Mouse (Mus musculus) neural tube, embryonic 15.5 days (tissue): ENCODE results near the gene Naaladl1. TPM values are rescaled to one million over a fixed set of nuclear protein-coding genes. Genes with fewer than 3 reads are reported as not detected.
"Not testable (repeated sequence)": the region's sequence is repeated elsewhere in the genome, so short reads cannot be mapped to it uniquely, and the experiment has no call there.

ENCODE experiments used
- ATAC-seq: fragments of 200-750 bp; cut with Nextera tagmentation; 2 replicates; pipeline ENCODE4 v1.8.0; 2017; ENCODE audit warnings: mild to moderate bottlenecking, moderate TSS enrichment, moderate library complexity; ENCODE audit not compliant: low FRiP score
- H3K27ac ChIP-seq: fragments of 300-500 bp; sonication (generic); replicated peaks from 2 replicates; pipeline ENCODE4 v1.5.1; 2015; ENCODE audit warnings: mild to moderate bottlenecking, inconsistent platforms
- H3K27me3 ChIP-seq: fragments of 300-500 bp; sonication (generic); replicated peaks from 2 replicates; pipeline ENCODE4 v1.6.1; 2015; ENCODE audit warnings: inconsistent platforms
- H3K36me3 ChIP-seq: fragments of 300-500 bp; sonication (generic); 2 replicates; pipeline ENCODE4 v1.6.1; 2015; ENCODE audit warnings: inconsistent platforms
- H3K4me1 ChIP-seq: fragments of 300-500 bp; sonication (generic); 2 replicates; pipeline ENCODE4 v1.6.1; 2015; ENCODE audit warnings: inconsistent platforms
- H3K4me2 ChIP-seq: fragments of 300-500 bp; sonication (generic); 2 replicates; pipeline ENCODE4 v1.6.1; 2015; ENCODE audit warnings: inconsistent platforms, mild to moderate bottlenecking, moderate library complexity
- H3K4me3 ChIP-seq: fragments of 300-500 bp; sonication (generic); replicated peaks from 2 replicates; pipeline ENCODE4 v1.5.1; 2015; ENCODE audit warnings: mild to moderate bottlenecking, inconsistent platforms
- H3K9ac ChIP-seq: fragments of 300-500 bp; sonication (generic); replicated peaks from 2 replicates; pipeline ENCODE4 v1.6.1; 2015; ENCODE audit warnings: mild to moderate bottlenecking, inconsistent platforms
- H3K9me3 ChIP-seq: fragments of 300-500 bp; sonication (generic); replicated peaks from 2 replicates; pipeline ENCODE4 v1.6.1; 2016; ENCODE audit warnings: inconsistent platforms
- WGBS: fragments of 180-500 bp; shearing (Covaris S2); methylation state at CpG from one replicate; pipeline ENCODE4 v1.1.7; 2015; ENCODE audit warnings: mixed read lengths; 5-methylcytosine and 5-hydroxymethylcytosine counted together
- polyA plus RNA-seq: library from polyadenylated mRNA; unstranded; fragments of >200 nt; fragmentation: Nextera tagmentation; extraction: Ambion mirVana; gene quantifications from 2 replicates; pipeline ENCODE4 v1.2.1, GENCODE M21; 2015

The Naaladl1 gene
- polyA plus RNA-seq, 1 experiment from 2014 or later = 0.42 TPM

DNA sequence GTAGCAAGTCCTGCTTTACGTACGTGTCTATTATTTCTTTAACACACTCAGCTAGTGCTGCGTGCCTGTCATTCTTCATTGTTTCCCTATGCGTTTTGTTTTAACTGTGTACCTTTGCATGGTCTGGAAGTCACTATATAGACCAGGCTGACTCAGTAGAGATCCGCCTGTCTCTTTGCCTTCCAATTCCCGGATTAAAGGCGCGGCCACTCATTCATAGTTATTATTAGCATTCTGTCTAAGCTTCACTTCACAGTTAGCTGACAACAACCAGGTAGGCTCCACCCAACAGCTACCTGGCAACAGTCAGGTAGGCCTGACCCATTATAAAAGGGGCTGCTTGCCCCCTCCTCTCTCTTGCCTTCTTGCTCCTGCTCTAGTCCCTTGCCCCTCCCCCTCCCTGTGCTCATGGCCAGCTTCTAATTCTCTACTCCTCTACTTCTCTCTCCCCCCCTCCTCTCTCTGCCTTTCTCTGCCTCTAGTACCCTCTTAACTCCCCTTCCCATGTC lies 13.1 kb downstream of the Naaladl1 start:
- peak; percentile 54 for ATAC-seq
- under 1% methylated on average over 8 of the region's 8 CpGs for WGBS
- Histone ChIP-seq H3K4me1 (peaks cover 35% of the 10 kb centered on the region), H3K9ac (peak overlapping the region; percentile 78), H3K4me3 (peak overlapping the region; percentile 71), H3K9me3 (no peaks in the 10 kb centered on the region), H3K4me2 (peak overlapping the region; percentile 92), H3K36me3 (peaks cover 33% of the 10 kb centered on the region), H3K27ac (peak overlapping the region; percentile 95), H3K27me3 (no peaks in the 10 kb centered on the region)

DNA sequence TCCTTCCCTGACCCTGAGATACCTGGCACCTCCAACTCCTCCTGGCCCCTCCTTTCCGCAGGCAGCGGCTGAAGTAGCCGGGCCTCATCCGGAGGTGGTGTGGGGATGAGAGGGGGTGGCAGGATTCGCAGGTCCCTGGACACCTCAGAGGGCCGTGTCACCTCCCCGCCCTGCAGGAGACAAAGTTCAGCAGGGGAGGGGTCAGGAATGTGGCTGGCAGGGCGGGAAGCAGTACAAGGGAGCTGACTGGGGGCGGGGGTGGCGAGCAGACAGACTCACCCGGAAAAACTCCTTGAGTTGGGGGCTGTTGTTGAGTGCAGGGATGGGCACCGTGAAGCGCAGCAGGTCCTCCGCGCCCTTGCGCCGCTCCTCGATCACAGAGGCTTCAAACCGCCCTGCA lies 16.2 kb downstream of the Naaladl1 start:
- no peaks in the 10 kb centered on the region for H3K9me3 ChIP-seq
- H3K9ac ChIP-seq = no peak overlapping the region
- no peak overlapping the region for H3K4me2 ChIP-seq
- ATAC-seq = no peak
- no peak overlapping the region for H3K27ac ChIP-seq
- H3K4me1 ChIP-seq = peaks cover 31% of the 10 kb centered on the region
- no peak overlapping the region for H3K4me3 ChIP-seq
- H3K36me3 ChIP-seq = peaks cover 10% of the 10 kb centered on the region
- WGBS = 41% methylated on average over 19 of the region's 19 CpGs
- H3K27me3 ChIP-seq = no peaks in the 10 kb centered on the region

- ATAC-seq = no peak
- Histone ChIP-seq H3K4me1 (peaks cover 23% of the 10 kb centered on the region), H3K36me3 (peaks cover 10% of the 10 kb centered on the region), H3K9me3 (no peaks in the 10 kb centered on the region), H3K9ac (no peak overlapping the region), H3K4me2 (no peak overlapping the region), H3K27me3 (no peaks in the 10 kb centered on the region), H3K4me3 (no peak overlapping the region), H3K27ac (no peak overlapping the region)
- WGBS = 62% methylated on average over 8 of the region's 8 CpGs
Measured at GRCm38 (mm10) chr19:6123330-6123729, 17.7 kb downstream of the Naaladl1 start.

DNA sequence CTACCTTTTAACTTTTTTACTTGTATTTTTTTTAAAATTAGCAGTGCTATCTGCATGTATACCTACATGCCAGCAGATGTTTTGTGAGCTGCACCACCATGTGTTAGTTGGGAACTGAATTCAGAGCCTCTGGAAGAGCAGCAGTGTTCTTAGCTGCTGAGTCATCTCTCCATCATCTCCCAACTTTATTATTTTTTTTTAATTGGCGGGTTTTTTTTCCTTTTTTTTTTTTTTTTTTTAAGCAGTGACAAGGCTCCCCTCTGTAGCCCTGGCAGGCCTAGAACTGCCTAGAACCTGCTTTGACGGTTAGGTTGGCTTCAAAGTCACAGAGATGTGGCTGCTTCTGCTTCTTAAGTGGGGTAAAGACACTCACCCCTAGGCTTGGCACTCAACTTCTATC lies 19.3 kb downstream of the Naaladl1 start:
- Histone ChIP-seq H3K4me2 (no peak overlapping the region), H3K27ac (no peak overlapping the region), H3K9ac (no peak overlapping the region), H3K4me3 (no peak overlapping the region), H3K9me3 (no peaks in the 10 kb centered on the region), H3K4me1 (peaks cover 14% of the 10 kb centered on the region), H3K27me3 (no peaks in the 10 kb centered on the region), H3K36me3 (peaks cover 10% of the 10 kb centered on the region)
- no peak for ATAC-seq
- 73% methylated on average over 2 of the region's 2 CpGs for WGBS

DNA sequence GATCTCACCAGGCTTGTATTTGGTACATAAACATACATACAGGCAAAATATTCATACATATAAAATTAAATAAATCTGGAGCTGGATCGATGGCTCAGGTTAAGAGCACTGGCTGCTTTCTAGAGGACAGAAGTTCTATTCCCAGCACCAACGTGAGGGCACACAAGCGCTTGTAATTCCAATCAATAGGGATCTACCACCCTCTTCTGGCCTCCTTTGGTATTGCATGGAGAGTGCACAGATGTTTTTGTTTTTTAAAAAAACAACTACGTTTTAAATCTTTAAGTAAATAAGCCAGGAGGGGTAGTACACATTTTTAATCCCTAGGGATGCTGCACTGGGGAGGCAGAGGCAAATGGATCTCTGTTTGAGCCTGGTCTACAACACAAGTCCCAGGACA lies 20.7 kb downstream of the Naaladl1 start:
- H3K9me3 ChIP-seq = no peaks in the 10 kb centered on the region
- no peak overlapping the region for H3K9ac ChIP-seq
- no peaks in the 10 kb centered on the region for H3K27me3 ChIP-seq
- H3K27ac ChIP-seq = no peak overlapping the region
- H3K4me1 ChIP-seq = peaks cover 13% of the 10 kb centered on the region
- no peak overlapping the region for H3K4me2 ChIP-seq
- no peak overlapping the region for H3K4me3 ChIP-seq
- 18% methylated on average over 4 of the region's 4 CpGs for WGBS
- H3K36me3 ChIP-seq = 0 out of 2 replicates have a peak, but pooled peaks cover 5% of the 10 kb centered on the region
- ATAC-seq = no peak

GRCm38 (mm10) chr19:6126789-6127580 lies 21.4 kb downstream of the Naaladl1 start:
- no peak overlapping the region for H3K9ac ChIP-seq
- no peaks in the 10 kb centered on the region for H3K27me3 ChIP-seq
- WGBS = 73% methylated on average over 10 of the region's 10 CpGs
- H3K4me3 ChIP-seq = peak overlapping the region; percentile 57
- no peak for ATAC-seq
- H3K4me2 ChIP-seq = peak overlapping the region; percentile 57
- 0 out of 2 replicates have a peak, but pooled peaks cover 5% of the 10 kb centered on the region for H3K36me3 ChIP-seq
- H3K4me1 ChIP-seq = peaks cover 13% of the 10 kb centered on the region
- peak overlapping the region; percentile 94; the same call in 1 of the 2 replicates for H3K27ac ChIP-seq
- H3K9me3 ChIP-seq = no peaks in the 10 kb centered on the region

- Histone ChIP-seq H3K4me1 (peaks cover 13% of the 10 kb centered on the region), H3K9me3 (no peaks in the 10 kb centered on the region), H3K36me3 (0 out of 2 replicates have a peak, but pooled peaks cover 5% of the 10 kb centered on the region), H3K4me2 (peak within 1 kb of the TSS; percentile 57), H3K9ac (peak within 1 kb of the TSS; percentile 74), H3K27me3 (no peaks in the 10 kb centered on the region), H3K4me3 (peak within 1 kb of the TSS; percentile 57), H3K27ac (peak within 1 kb of the TSS; percentile 94)
- peak; percentile 96 for ATAC-seq
- WGBS = under 1% methylated on average over 32 of the region's 32 CpGs
Measured at GRCm38 (mm10) chr19:6127760-6128341, 22.3 kb downstream of the Naaladl1 start, which contains the start of gene Snx15. Snx15 (minus strand) TSS chr19:6128304.

DNA sequence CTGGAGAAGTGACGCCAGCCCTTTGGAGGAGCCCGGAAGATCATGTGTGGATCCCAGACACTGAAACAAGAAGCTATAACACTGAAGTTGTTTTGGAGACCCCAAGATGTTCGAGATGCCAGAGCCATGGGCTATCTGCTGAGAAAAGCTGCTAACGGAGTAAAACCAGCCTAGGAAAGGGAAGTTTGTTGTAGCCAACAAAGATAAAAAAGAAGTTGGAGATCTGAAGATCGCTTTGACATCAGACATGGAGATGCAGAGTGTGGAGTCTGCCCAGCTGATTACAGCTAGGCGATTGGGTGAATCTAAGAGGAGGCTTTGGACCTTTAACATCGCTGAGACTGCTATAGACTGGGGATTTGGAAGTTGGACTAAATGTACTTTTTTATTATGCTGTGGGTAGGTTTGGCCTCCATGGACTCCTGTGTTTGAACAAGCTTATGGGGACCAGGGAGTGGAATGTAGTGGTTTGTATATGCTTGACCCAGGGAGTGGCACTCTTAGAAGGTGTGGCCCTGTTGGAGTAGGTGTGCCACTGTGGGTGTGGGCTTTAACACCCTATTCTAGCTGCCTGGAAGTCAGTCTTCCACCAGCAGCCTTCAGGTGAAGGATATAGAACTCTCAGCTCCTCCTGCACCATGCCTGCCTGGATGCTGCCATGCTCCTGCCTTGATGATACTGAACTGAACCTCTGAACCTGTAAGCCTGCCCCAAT lies 25.0 kb downstream of the Naaladl1 start:
- WGBS = 86% methylated on average over 7 of the region's 7 CpGs
- H3K4me3 ChIP-seq, H3K4me2 ChIP-seq, H3K4me1 ChIP-seq, H3K27ac ChIP-seq, H3K9me3 ChIP-seq, H3K27me3 ChIP-seq, H3K9ac ChIP-seq, ATAC-seq: not testable (repeated sequence)
- H3K36me3 ChIP-seq = peaks cover 16% of the 10 kb centered on the region

DNA sequence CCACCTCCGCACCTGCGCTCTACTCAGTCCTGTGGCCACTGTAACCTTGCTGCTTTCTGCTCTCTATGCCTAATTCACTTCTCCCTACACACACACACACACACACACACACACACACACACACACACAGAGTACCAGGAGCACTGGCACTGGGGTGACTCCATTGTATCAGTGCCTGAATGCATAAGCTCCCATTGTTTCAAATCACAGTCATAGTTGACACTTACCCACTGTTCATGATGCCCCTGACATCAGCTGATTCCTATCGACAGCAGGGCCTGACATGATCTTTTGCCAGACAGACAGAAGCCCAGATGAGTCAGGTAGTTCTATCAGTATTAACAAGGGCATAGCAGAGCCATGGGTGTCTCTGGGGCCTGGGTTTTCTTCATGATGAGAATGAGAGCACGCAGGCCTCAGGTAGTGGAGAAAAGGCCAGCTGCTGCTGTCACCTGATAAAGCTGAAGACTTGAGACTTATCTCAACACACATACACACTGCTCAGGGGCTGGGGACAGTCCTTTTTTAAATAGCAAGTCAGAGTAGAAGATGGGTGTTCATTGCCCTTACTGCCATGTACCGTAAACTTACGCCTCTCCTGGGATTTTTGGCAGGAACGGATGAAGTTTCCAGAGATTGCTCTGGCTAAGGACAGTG lies 26.7 kb downstream of the Naaladl1 start:
- H3K4me2 ChIP-seq = no peak overlapping the region
- H3K9ac ChIP-seq = 0 out of 2 replicates have a peak overlapping the region, but pooled peaks have one; percentile 10
- no peaks in the 10 kb centered on the region for H3K9me3 ChIP-seq
- H3K4me3 ChIP-seq = no peak overlapping the region
- WGBS = 74% methylated on average over 7 of the region's 7 CpGs
- H3K36me3 ChIP-seq = peaks cover 29% of the 10 kb centered on the region
- peaks cover 4% of the 10 kb centered on the region for H3K4me1 ChIP-seq
- no peak for ATAC-seq
- H3K27ac ChIP-seq = peak overlapping the region; percentile 9; the same call in 1 of the 2 replicates
- H3K27me3 ChIP-seq = no peaks in the 10 kb centered on the region

- not testable (repeated sequence) for H3K4me2 ChIP-seq, H3K4me1 ChIP-seq, H3K27ac ChIP-seq, H3K4me3 ChIP-seq, H3K27me3 ChIP-seq, ATAC-seq, H3K9me3 ChIP-seq
- 54% methylated on average over 1 of the region's 1 CpGs for WGBS
- Histone ChIP-seq H3K9ac (0 out of 2 replicates have a peak overlapping the region, but pooled peaks have one; percentile 10), H3K36me3 (peaks cover 35% of the 10 kb centered on the region)
Measured at GRCm38 (mm10) chr19:6133197-6133596, 27.6 kb downstream of the Naaladl1 start.

- Histone ChIP-seq H3K27me3 (no peaks in the 10 kb centered on the region), H3K9ac (no peak overlapping the region), H3K4me1 (peaks cover 12% of the 10 kb centered on the region), H3K4me3 (no peak overlapping the region), H3K9me3 (no peaks in the 10 kb centered on the region), H3K36me3 (peaks cover 35% of the 10 kb centered on the region), H3K27ac (no peak overlapping the region), H3K4me2 (no peak overlapping the region)
- WGBS = 92% methylated on average over 3 of the region's 3 CpGs
- no peak for ATAC-seq
Measured at GRCm38 (mm10) chr19:6136397-6136796, 30.8 kb downstream of the Naaladl1 start.
